Mouse (Mus musculus): ENCODE measurements around the gene Rab21.
"Not testable (repeated sequence)": the region's sequence is repeated elsewhere in the genome, so short reads cannot be mapped to it uniquely, and the experiment has no call there.

Gene Rab21

GRCm38 (mm10) chr10:115328514-115328913, 13.1 kb upstream of the Rab21 start:
- DNase-seq (ENCODE audit: low read depth, low spot score): no peak

GRCm38 (mm10) chr10:115323295-115323694, 7.9 kb upstream of the Rab21 start:
- DNase-seq (ENCODE audit: low read depth, low spot score): peak; percentile 73

GRCm38 (mm10) chr10:115321317-115322035, 6.1 kb upstream of the Rab21 start:
- no peak for DNase-seq (ENCODE audit: low read depth, low spot score)

DNA sequence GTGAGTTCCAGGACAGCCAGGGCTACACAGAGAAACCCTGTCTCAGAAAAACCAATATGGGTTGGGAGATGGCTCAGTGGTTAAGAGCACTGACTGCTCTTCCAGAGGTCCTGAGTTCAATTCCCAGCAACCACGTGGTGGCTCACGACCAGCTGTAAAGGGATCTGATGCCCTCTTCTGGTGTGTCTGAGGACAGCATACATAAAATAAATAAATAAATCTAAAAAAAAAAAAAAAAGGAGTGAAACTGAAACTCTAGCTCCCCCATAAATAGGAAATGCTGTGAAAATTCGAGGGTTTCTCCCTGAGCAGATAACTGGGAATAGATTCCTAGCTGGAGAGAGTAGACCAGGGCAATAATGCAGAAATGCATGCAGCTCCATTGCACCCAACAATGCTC, 3.0 kb upstream of the Rab21 start:
- not testable (repeated sequence) for DNase-seq (ENCODE audit: low read depth, low spot score)

- DNase-seq (ENCODE audit: low read depth, low spot score): no peak
Observed at GRCm38 (mm10) chr10:115316313-115316712, 919 bp upstream of the Rab21 start.

DNA sequence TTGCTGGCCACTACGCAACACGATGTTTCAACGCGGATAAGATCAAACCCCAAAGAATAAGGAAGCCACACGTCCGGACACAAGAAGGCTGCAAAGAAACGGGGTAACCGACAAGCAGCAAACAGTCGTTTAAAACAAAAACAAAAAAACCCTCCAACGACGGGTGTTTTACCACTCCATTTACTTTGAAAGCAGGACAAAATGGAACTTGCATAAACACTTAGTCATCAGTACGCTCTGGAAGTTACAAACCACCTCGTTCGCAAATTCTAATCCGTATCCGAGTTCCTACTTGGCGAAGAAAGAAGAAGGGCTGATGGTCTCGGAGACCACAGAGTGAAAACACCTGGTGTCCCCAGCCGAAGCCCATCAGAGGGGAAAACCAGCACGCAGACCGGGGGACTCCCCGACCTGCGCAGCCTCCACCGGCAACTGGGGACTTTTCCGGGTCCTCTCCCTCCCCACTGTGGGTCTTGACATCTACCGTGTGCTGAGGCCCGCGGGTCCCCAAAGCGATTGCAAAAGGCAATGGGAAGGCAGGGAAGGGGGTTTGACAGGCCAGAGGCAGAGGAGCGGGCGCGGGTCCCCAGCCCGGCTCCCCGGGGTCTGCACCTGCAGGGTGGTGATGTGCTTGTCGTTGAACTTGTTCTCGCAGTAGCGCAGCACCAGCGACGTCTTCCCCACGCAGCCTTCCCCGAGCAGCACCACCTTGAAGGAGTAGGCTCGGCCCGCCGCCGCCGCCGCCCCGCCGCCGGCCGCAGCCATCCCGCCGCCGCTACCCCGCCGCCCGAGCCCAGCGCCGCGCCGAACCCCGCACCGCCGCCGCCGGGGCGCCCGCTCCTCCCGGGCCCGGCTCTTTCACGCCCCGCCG, 577 bp downstream of the Rab21 start:
- no peak for DNase-seq (ENCODE audit: low read depth, low spot score)

- DNase-seq (ENCODE audit: low read depth, low spot score): no peak
Observed at GRCm38 (mm10) chr10:115314287-115314581, 1.2 kb downstream of the Rab21 start.

DNA sequence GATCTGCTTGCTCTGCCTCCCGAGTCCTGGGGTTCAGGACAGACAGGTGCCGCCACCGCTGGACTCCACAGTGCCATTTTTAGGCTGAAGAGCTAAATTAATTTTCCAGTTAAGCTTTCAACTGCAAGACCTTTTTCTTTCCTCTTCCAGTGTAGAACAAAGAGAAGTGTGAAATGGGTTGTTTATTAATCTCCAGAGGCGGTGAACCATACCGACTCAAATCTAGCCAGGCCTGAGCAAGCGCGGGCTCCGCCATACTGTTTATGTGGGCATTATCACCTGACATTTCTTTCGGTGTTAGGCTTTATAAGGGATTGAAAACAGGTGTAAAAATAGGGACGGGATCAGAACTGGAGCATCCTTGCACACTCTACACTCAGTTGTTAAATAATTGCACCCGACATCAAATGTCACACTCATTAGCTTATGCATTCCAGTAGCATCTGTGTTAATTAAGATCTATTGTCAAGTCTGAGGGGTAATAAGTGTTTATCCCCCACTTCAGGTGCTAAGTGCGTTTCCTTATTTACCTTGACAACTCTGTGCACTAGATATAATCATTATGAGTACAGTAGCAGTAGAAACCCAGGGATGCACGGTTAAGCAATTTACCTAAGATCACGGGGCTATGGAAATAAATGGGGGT, 1.6 kb downstream of the Rab21 start:
- no peak for DNase-seq (ENCODE audit: low read depth, low spot score)

- DNase-seq (ENCODE audit: low read depth, low spot score): no peak
Observed at GRCm38 (mm10) chr10:115312732-115313131, 2.7 kb downstream of the Rab21 start.

GRCm38 (mm10) chr10:115312194-115312593, 3.2 kb downstream of the Rab21 start:
- no peak for DNase-seq (ENCODE audit: low read depth, low spot score)

- no peak for DNase-seq (ENCODE audit: low read depth, low spot score)
Observed at GRCm38 (mm10) chr10:115311263-115311965, 4.0 kb downstream of the Rab21 start.

DNA sequence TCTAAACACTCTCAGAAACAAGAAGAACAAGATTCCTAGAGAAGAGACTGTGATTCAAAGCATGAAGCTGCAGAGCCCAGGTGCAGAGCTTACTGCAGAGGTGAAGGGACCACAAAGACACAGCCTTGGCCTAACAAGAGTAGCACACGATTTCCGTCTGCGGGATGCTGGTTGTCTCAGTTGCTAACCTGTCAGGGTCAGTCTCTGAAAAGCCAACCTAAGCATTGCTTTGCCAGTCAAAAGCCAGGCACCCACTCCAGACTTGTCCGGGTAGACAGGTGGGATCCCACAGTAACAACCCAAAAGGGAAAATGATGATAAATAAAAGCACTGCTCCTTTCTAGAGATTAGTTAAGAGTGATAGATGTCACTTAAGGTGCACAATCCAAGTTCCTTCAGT, 6.2 kb downstream of the Rab21 start:
- DNase-seq (ENCODE audit: low read depth, low spot score): no peak

DNA sequence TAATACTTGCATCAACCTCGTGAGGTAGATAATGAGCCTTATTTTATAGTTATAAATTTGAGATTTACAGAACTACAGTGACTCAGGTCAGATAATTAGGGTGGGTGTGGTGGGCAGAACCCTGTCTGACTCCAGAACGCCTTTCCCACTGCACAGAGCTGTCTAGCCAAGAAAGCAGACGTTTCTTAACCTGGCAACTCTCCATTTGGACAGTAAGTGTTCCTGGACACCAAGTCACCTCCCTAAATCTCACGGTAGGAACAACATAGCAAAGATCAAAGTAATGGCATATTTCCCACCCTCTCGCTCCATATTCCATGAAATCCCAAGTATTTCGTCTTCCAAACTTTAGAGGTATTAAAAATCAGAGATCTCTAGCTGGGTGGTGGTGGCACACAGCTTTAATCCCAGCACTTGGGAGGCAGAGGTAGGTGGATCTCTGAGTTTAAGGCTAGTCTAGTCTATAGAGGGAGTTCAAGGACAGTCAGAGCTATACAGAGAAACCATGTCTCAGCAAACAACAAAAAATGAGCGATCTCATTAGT, 8.0 kb downstream of the Rab21 start:
- no peak for DNase-seq (ENCODE audit: low read depth, low spot score)

DNA sequence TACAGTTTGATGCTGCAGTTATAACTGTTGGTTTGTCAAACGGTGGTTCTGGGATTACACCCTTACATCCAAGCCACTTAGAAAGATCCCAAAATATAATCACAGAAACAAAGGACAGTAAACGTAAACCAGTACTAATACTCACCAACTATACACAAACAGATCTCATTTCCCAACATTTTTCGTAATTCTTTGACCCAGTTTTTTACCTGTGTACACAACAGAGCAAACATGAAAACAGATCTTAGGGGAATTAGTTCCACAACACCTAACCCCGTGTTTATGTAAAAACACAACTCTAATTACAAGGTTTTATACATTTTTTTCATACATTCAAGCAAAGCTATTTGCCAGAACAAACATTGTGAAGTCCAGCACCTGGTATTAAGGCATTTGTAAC, 16.7 kb downstream of the Rab21 start:
- no peak for DNase-seq (ENCODE audit: low read depth, low spot score)

DNA sequence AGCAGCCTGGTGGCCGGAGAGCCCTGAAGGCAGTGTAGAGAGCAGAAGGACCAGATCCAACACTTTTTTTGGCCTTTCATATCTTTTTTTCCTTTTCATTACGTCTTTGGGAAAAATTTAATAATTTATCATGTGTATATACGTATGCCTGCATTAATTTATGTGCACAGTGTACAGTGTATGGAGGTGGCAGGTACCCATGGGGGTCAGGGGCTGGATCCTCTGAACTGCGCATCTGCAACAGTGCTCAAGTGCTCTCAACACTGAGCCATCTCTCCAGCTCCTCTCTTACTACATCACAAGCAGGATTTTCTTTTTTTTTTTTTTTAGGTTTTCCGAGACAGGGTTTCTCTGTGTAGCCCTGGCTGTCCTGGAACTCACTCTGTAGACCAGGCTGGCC, 17.8 kb downstream of the Rab21 start:
- no peak for DNase-seq (ENCODE audit: low read depth, low spot score)

DNA sequence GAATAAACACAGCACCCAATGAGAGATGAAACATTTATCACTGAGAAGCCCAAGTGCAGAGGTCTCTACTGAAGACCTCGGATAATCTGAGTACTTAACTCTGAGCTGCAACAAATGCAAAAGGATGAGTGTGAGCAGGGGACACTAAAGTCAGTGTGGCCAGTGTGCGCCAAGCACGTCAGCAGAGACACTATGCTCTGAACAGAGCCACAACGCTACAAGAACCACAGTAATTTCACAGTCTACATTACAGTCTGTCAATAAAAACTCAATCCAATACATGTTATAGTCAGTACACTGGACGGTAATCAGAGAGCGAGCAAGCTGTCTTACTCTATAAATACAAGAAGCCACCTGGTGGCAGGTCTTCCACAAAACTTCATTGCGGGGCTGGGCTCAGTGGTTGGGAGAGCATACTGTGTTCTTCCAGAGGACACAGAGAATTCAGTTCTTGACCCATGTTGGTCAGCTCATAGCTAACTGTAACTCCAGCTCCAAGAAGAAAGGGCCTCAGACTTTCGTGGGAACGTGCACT, 18.9 kb downstream of the Rab21 start:
- no peak for DNase-seq (ENCODE audit: low read depth, low spot score)

GRCm38 (mm10) chr10:115295162-115295561, 20.2 kb downstream of the Rab21 start:
- no peak for DNase-seq (ENCODE audit: low read depth, low spot score)

GRCm38 (mm10) chr10:115294715-115295114, 20.7 kb downstream of the Rab21 start:
- DNase-seq (ENCODE audit: low read depth, low spot score): no peak

- no peak for DNase-seq (ENCODE audit: low read depth, low spot score)
Observed at GRCm38 (mm10) chr10:115293946-115294345, 21.4 kb downstream of the Rab21 start.

- DNase-seq (ENCODE audit: low read depth, low spot score): no peak
Observed at GRCm38 (mm10) chr10:115290671-115291070, 24.7 kb downstream of the Rab21 start.

GRCm38 (mm10) chr10:115288856-115289255, 26.5 kb downstream of the Rab21 start:
- DNase-seq (ENCODE audit: low read depth, low spot score): no peak
